Mouse (Mus musculus): Measurements from ENCODE around the gene Zfp143.

Gene Zfp143

GRCm38 (mm10) chr7:110138538-110138937 is 77.5 kb downstream of the Zfp143 start:
- no peak for DNase-seq (ENCODE audit: low read depth)

- no peak for DNase-seq (ENCODE audit: low read depth)
Observed at GRCm38 (mm10) chr7:110143863-110144262, 82.8 kb downstream of the Zfp143 start.
